Mouse (Mus musculus) left cerebral cortex, adult 6 months (tissue): ENCODE results near the gene Chst3. TPM values are rescaled to one million over a fixed set of nuclear protein-coding genes. Genes with fewer than 3 reads are reported as not detected.

ENCODE experiments used
- long read RNA-seq, 2 experiments: library from polyadenylated mRNA; unstranded; transcript quantifications; one replicate each; pipeline ENCODE4 v2.0.0; 2019 to 2020
- polyA plus RNA-seq: library from polyadenylated mRNA; unstranded; fragments of <200 nt; fragmentation: Nextera tagmentation; gene quantifications from 2 replicates; pipeline ENCODE4 v1.2.3, GENCODE M21; 2021

The Chst3 gene
- polyA plus RNA-seq, result 0.20 and 0.26 TPM in 2 replicates
- long read RNA-seq, experiment 1, partial matches to known transcripts, result 0 of 1 reads
- long read RNA-seq, experiment 1, other reads (novel, unspliced or antisense), result 1 of 1 reads
- long read RNA-seq, experiment 2, partial matches to known transcripts, result 0 of 1 reads
- long read RNA-seq, experiment 2, other reads (novel, unspliced or antisense), result 1 of 1 reads

GRCm38 (mm10) chr10:60218591-60219499 lies at the start of gene Chst3:
Gene Chst3 (minus strand): TSS chr10:60219260.

Other genes with a start within 250 kb of the Chst3 start
- gene Ascc1, start 216.5 kb downstream of the Chst3 start, polyA plus RNA-seq, result 28.1 and 31.4 TPM in 2 replicates
- gene Anapc16, start 216.1 kb downstream of the Chst3 start, polyA plus RNA-seq, result 124 and 144 TPM in 2 replicates
- 86.1 and 104 TPM in 2 replicates for gene Spock2, start 113.0 kb downstream of the Chst3 start, polyA plus RNA-seq
- gene Psap, start 58.4 kb upstream of the Chst3 start, polyA plus RNA-seq, result 449 and 759 TPM in 2 replicates
- 8.4 and 9.9 TPM in 2 replicates for gene Vsir, start 127.6 kb upstream of the Chst3 start, polyA plus RNA-seq
- gene Gm17455, start 180.5 kb upstream of the Chst3 start, polyA plus RNA-seq, result 2.5 and 3.0 TPM in 2 replicates